Mouse (Mus musculus) cerebellum, postnatal 10 days (tissue): ENCODE measurements around the gene Dok1.

ENCODE experiments used
- DNase-seq, 2 experiments: peaks; one replicate each; pipeline ENCODE4 v3.0.0; 2021; ENCODE audit warnings: mixed read lengths in 2 of 2

The Dok1 gene

GRCm38 (mm10) chr6:83013444-83013843, 19.8 kb downstream of the Dok1 start:
- DNase-seq = no peak

DNA sequence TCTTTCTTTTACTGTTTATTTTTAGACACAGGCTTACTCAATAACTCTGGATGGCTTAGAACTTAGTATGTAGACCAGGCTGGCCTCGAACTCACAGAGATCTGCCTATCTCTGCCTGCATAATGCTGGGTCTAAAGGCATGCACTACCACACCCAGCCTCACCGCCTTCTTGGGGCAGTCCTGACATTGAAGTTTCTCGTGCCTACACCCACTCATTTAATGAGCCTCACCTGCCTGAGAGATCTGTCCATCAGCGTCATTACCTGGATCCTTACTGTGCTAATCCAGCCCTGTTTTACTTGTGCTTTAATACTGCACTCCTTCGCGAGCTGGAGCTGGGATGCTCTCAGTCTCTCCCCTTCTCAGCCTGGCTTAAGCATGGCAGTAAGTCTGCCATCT, 21.5 kb downstream of the Dok1 start:
- DNase-seq = no peak

DNA sequence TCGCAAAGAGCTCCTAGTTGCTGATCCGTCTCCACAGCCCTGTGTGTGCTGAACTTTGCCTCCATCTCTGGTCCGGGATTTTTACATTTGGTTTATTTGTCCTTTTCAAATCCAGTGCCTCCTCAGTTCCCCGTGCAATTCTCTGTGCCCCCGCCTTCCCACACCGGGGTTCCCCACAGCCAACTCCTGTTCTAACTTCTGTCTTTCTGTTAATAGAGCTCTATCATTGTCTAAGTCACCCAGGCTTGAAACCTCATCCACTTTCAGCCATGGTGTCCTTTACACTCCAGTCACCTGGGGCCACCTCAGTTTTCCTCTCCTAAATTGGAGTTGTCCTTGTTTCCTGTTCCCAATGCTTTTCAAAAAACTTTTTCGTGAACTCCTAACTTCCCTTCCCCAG, 22.0 kb downstream of the Dok1 start:
- DNase-seq = no peak

DNA sequence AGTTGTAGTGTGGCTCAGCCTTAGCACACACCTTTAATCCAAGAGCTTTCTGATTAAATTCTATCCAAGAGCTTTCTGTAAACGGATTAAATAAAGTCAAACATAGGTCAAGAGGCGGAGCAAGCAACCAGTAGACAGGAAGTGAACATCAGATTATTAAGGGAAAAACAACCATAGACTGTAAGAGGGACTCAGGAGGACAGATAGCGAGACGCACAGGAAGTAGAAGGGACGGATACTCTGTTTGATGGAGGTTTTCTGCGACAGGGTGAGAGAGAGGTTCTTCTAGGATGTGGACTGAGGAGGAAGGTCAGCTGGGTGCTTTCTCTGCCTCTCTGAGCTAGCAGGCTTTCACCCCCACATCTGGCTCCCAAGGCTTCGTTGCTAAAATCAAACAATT, 23.3 kb downstream of the Dok1 start:
- DNase-seq = no peak

DNA sequence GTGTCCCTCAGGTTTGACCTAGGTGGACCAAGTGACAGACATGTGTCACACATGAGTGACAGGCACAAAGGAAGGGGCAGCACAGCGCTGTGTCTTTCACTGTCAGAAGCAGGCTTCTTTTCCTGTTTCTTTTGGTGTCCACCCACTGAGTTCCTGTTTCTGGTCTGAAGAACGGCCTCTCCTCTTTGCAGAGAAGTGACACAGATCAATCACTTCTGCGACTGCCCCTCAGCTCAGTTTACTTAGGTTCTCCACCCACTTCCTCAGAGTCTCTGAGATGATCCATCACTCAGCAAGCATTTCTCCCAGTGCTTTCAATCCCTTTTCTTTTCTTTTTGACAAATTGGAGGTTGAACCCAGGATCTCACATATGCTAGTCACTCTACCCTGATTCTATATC, 24.6 kb downstream of the Dok1 start:
- DNase-seq = no peak

- DNase-seq = no peak
Measured at GRCm38 (mm10) chr6:83006114-83006513, 27.2 kb downstream of the Dok1 start.

GRCm38 (mm10) chr6:83005444-83006011, 27.7 kb downstream of the Dok1 start:
- DNase-seq = no peak

DNA sequence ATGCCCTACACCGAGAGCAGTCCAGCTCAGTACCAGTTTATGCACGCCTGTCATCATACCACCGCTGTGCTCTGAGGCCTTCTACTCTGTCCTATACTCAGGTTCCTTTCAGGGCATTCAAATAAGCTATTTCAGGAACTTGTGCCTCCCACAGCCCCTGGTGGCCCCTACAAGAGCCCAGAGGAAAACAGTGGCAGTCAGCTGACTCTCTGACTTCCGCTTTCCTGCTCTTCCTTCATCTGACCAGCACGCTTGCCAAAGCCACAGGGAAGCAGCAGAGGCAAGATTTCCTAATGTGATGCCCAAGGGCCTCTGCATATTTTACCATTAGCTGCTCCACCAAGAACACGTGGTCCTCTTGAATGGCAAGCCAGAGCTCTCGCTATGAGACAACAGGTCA, 28.4 kb downstream of the Dok1 start:
- no peak for DNase-seq

DNA sequence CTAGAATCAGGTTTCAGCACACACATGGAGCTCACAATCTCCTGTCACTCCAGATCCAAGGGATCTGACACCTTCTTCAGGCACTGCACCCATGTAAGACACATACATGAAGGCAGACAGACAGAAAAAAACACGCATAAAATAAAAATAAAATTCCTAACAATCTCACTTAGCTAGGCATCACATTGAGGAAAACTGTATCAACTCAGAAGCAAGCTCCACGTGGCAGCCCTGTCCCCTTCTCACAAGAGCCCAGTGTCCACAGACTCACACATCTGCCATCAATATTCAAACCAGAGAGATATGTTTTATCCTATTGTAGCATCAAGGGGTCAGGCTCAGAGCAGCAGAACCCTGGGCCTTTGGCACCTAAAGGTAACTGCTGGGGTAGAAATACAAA, 29.0 kb downstream of the Dok1 start:
- DNase-seq = no peak

DNA sequence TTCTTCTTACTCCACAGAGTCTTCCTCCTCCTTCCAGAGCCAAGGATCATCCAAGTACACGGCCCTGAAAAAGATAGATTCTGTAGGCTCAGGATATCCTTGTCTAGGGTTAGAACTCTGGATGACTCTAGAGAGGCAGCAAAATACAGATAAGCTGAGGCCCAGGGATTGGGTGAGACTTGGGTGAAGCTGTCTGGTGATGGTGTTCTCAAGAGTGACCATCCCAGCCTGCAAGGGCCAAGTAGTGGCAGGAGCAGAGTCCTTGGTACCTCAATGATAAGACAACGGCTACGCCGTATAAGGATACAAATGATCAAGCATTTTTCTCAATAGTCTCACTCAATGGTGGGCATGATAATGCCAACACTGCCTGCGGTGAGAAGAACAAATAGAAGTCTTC, 29.4 kb downstream of the Dok1 start:
- no peak for DNase-seq

DNA sequence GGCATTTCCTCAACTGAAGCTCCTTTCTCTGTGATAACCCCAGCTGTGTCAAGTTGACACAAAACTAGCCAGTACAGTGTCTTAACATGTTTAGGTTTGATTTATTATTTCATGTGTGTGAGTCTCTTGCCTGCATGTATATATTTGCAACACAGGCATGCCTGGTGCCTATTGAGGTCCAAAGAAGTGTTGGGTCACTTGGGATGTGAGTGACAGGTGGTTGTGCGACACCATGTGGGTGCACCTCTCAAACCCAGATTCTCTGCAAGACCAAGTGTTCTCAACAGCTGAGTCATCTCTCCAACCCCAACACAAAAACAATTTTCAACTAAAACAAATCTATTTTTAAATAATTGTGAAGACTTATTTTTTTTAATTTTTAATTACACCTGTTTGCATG, 30.2 kb downstream of the Dok1 start:
- DNase-seq = no peak

DNA sequence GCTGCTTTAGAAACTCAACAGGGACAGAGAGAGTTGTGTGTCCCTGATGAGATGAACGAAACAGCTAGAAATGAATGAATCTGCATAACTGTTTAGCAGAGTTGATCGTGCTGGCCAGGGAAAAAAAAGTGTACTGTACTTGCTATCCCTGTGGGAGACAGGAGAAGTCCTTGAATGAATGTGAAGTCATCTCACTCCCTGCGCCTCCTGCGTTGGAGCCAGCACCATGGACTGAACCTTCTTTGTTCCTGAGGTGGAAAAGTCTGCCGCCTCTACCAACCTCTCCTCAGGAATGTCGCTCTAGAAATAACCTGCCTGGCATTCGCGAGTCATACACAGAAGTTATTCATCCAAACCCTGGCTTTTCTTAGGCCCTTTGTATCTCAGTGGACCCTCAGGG, 33.3 kb downstream of the Dok1 start:
- DNase-seq = no peak

DNA sequence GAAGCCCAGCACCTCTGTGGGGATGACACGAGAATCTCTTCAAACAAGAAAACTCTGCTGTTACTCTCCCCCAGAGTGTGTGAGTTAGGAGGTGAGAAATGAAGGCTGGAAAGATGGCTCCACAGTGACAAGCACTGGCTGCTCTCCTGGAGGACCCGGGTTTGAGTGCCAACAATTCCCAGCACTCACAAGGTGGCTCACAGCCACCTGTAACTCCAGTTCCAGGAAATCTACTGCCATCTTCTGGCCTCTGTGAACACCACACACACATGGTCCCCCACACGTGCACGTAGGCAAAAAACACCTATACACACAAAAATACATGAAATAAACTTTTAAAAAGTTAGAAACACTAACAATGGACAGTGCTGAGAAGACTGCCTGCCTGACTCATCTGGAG, 34.9 kb downstream of the Dok1 start:
- DNase-seq = peak; percentile 29 to 50

- DNase-seq = peak; percentile 8 to 9
Measured at GRCm38 (mm10) chr6:82997511-82998102, 35.7 kb downstream of the Dok1 start.

GRCm38 (mm10) chr6:82996740-82997315, 36.4 kb downstream of the Dok1 start:
- peak; percentile 93 to 96 for DNase-seq

- DNase-seq = no peak
Measured at GRCm38 (mm10) chr6:82994372-82994771, 38.9 kb downstream of the Dok1 start.

DNA sequence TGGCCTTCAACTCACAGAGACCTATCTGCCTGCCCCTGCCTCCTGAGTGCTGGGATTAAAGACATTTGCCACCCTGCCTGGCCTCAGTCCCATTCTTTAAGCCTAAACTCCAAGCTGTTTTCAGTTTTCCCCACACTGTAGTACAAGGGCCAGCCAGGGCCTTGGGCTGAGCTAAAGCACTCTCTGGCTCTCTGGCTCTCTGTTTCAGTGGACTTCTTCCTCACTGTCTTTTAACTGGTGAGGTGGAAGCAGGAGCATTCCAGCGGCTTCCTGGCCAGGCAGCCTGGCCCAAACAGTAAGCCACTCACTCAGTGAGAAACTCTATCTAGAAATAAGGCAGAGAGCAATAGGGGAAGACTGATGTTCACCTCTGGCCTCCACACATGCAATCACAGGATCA, 39.6 kb downstream of the Dok1 start:
- no peak for DNase-seq

DNA sequence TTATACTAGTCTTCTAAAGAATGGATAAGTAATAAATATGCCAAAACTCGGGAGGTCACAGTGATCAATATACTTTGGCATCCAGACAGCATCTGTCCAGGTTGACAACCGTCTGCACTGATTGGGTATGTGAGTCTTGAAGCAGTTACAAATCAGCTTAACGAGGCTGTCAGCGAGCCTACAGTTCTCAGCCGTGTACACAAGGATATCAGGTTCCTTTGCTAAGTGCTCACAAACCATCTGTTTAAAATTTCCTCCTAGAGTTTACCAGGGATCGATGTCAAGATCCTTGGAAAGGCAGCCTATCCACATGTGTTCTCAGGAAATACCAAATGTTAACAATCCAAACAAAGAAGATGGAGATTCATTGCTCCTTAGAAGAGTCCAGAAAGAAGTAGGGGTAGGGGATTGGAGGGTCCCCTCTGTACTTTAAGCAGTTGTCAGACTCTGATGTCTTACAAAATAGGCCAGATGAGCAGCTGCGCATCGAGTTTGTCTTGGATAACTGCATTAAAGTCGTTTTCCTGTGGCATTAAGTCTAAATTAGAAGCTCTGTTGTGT, 45.8 kb downstream of the Dok1 start:
- no peak for DNase-seq
